Mouse (Mus musculus) heart, embryonic 14.5 days (tissue): ENCODE measurements at regions not wholly inside any gene's neighbourhood (a gene's known extent, or its start where the extent isn't known, plus 50 kb on each side); places are given as distances from the start of the nearest gene placed in this dataset.
A peak's percentile ranks its signal among the peaks of the same experiment; 100 is the strongest.

Source experiments
- ATAC-seq: fragments of 200-750 bp; cut with Nextera tagmentation; 2 replicates; pipeline ENCODE4 v1.8.0; 2017; ENCODE audit warnings: low read depth, moderate TSS enrichment; ENCODE audit not compliant: insufficient number of reproducible peaks, insufficient read depth, low FRiP score
- H3K27ac ChIP-seq, 2 experiments: fragments of 200-500 bp in 1 of 2; fragments of 300-500 bp in 1 of 2; sonication (generic) in 1 of 2; replicated peaks in 1 of 2; 2 replicates each; pipeline ENCODE4 v1.5.1; 2012 to 2014; ENCODE audit warnings: low read depth in 2 of 2, low read length in 2 of 2, control low read depth in 1 of 2, mild to moderate bottlenecking in 1 of 2, mixed read lengths in 1 of 2; ENCODE audit not compliant: control insufficient read depth in 1 of 2, insufficient read depth in 1 of 2
- H3K27me3 ChIP-seq: fragments of 300-500 bp; sonication (generic); 2 replicates; pipeline ENCODE4 v1.6.1; 2014; ENCODE audit warnings: mild to moderate bottlenecking, low read length, control low read depth; ENCODE audit not compliant: control insufficient read depth, insufficient read depth
- H3K36me3 ChIP-seq: fragments of 300-500 bp; sonication (generic); 2 replicates; pipeline ENCODE4 v1.6.1; 2014; ENCODE audit warnings: mild to moderate bottlenecking, control low read depth, low read length, mixed read lengths; ENCODE audit not compliant: control insufficient read depth, insufficient read depth
- H3K4me1 ChIP-seq, 2 experiments: fragments of 200-500 bp in 1 of 2; fragments of 300-500 bp in 1 of 2; sonication (generic) in 1 of 2; 2 replicates each; pipeline ENCODE4 v1.6.1; 2012 to 2014; ENCODE audit warnings: low read length in 2 of 2, control low read depth in 1 of 2, mixed read lengths in 1 of 2; ENCODE audit not compliant: control insufficient read depth in 2 of 2, insufficient read depth in 2 of 2
- H3K4me2 ChIP-seq: fragments of 300-500 bp; sonication (generic); 2 replicates; pipeline ENCODE4 v1.6.1; 2014; ENCODE audit warnings: mild to moderate bottlenecking, low read length
- H3K4me3 ChIP-seq, 2 experiments: fragments of 200-500 bp in 1 of 2; fragments of 300-500 bp in 1 of 2; sonication (generic) in 1 of 2; 2 replicates each; pipeline ENCODE4 v1.5.1; 2012 to 2014; ENCODE audit warnings: low read length in 2 of 2, mild to moderate bottlenecking in 2 of 2, control low read depth in 1 of 2, low read depth in 1 of 2, moderate library complexity in 1 of 2; ENCODE audit not compliant: control insufficient read depth in 1 of 2, insufficient read depth in 1 of 2
- H3K9ac ChIP-seq: fragments of 300-500 bp; sonication (generic); 2 replicates; pipeline ENCODE4 v1.6.1; 2014; ENCODE audit warnings: mild to moderate bottlenecking, low read length
- H3K9me3 ChIP-seq: fragments of 300-500 bp; sonication (generic); 2 replicates; pipeline ENCODE4 v1.6.1; 2016; ENCODE audit warnings: low read length, control low read depth; ENCODE audit not compliant: control insufficient read depth
- WGBS: fragments of 180-500 bp; shearing (Covaris S2); extraction: QIAGEN DNeasy Blood & Tissue Kit; methylation state at CpG from one replicate; pipeline ENCODE4 v1.1.7; 2014; 5-methylcytosine and 5-hydroxymethylcytosine counted together

DNA sequence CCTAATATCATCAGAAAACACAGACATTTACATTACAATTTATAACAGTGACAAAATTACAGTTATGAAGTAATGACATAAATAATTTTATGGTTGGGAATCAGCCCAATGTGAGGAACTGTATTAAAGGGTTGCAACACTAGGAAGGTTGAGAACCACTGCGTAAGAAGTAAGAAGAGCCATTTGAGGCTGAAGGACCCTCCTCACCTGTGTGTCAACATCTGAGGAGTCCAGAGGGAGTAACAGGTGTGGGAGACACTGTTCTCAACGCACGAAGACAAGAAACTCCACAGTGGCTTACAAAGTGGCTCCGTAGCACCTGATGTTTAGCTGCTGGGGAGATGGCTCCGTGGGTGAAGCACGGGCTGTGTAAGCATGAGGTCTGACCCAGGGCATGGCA, 88.5 kb upstream of the Ercc6l2 start:
- Histone ChIP-seq H3K36me3 (no peaks in the 10 kb centered on the region), H3K27ac (no peak overlapping the region), H3K27me3 (no peaks in the 10 kb centered on the region), H3K4me2 (no peak overlapping the region), H3K9me3 (no peaks in the 10 kb centered on the region), H3K4me3 (no peak overlapping the region), H3K4me1 (peaks cover 10 to 12% of the 10 kb centered on the region in 2 experiments; a peak in 3 of 4 replicates), H3K9ac (no peak overlapping the region)
- WGBS = 86% methylated on average over 6 of the region's 6 CpGs
- ATAC-seq = no peak

DNA sequence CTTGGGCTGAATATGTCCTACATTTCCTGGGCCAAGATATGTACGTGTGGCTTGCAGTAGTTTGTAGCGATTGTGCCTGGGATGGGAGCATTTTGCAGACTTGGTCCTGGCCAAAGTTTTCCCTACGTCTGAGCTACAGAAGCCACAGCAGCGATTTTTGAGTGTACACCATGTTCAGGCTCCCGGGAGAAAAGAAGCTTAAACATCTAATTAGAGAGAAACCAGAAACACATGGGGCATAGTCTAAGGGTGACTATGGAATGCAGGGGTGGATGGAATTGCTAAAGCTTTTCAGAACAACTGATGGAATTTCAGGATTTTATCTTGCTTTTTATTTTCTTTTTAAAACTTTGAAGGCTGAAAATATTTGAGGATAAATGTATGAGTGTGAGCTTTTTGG, 79.3 kb upstream of the Ercc6l2 start:
- Histone ChIP-seq H3K9me3 (no peaks in the 10 kb centered on the region), H3K4me2 (no peak overlapping the region), H3K27me3 (no peaks in the 10 kb centered on the region), H3K9ac (no peak overlapping the region), H3K4me1 (no peaks in the 10 kb centered on the region), H3K4me3 (no peak overlapping the region), H3K36me3 (no peaks in the 10 kb centered on the region), H3K27ac (no peak overlapping the region)
- no peak for ATAC-seq
- WGBS = 84% methylated on average over 5 of the region's 5 CpGs

- no peak overlapping the region for H3K4me3 ChIP-seq
- H3K4me2 ChIP-seq = no peak overlapping the region
- no peak overlapping the region for H3K27ac ChIP-seq
- H3K9ac ChIP-seq = no peak overlapping the region
- H3K4me1 ChIP-seq = no peaks in the 10 kb centered on the region
- H3K27me3 ChIP-seq = no peaks in the 10 kb centered on the region
- 73% methylated on average over 2 of the region's 2 CpGs for WGBS
- no peaks in the 10 kb centered on the region for H3K9me3 ChIP-seq
- H3K36me3 ChIP-seq = no peaks in the 10 kb centered on the region
- ATAC-seq = no peak
These were observed 73.2 kb upstream of the Ercc6l2 start for GRCm38 (mm10) chr13:63741879-63742278.

DNA sequence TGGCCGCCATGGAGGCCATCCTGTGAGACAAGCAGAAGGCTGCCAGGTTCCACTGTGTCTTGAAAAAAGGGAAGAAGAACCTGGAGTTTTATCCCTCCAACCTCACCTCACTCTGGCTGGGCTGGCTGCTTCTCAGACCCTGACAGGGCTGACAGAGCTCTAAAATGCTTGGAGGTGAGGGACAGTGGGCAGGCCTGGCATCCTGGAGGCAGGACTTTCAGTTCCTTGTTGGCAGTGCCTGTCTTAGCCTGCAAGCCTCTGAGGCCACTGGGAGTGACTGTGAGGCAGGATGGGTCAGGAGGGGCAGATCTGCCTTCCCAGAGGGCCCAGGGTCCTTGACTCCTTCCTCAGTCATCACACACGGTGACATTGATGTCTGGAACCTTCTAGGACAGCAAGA, 66.3 kb upstream of the Ercc6l2 start:
- Histone ChIP-seq H3K27ac (no peak overlapping the region), H3K27me3 (no peaks in the 10 kb centered on the region), H3K9ac (no peak overlapping the region), H3K4me1 (0 out of 4 replicates have a peak, but pooled peaks cover 0 to 2% of the 10 kb centered on the region in 2 experiments), H3K9me3 (peaks cover 3% of the 10 kb centered on the region; the same call in 1 of the 2 replicates), H3K4me3 (no peak overlapping the region), H3K36me3 (no peaks in the 10 kb centered on the region), H3K4me2 (no peak overlapping the region)
- 78% methylated on average over 2 of the region's 2 CpGs for WGBS
- no peak for ATAC-seq

GRCm38 (mm10) chr13:63749997-63750396, 65.0 kb upstream of the Ercc6l2 start:
- WGBS = 55% methylated on average over 4 of the region's 4 CpGs

GRCm38 (mm10) chr13:63751196-63751595, 63.8 kb upstream of the Ercc6l2 start:
- H3K36me3 ChIP-seq = no peaks in the 10 kb centered on the region
- no peak overlapping the region for H3K27ac ChIP-seq
- H3K4me1 ChIP-seq = 0 out of 4 replicates have a peak, but pooled peaks cover 0 to 2% of the 10 kb centered on the region in 2 experiments
- peaks cover 3% of the 10 kb centered on the region; the same call in 1 of the 2 replicates for H3K9me3 ChIP-seq
- H3K27me3 ChIP-seq = no peaks in the 10 kb centered on the region
- ATAC-seq = no peak
- H3K4me2 ChIP-seq = no peak overlapping the region
- no peak overlapping the region for H3K4me3 ChIP-seq
- no peak overlapping the region for H3K9ac ChIP-seq
- WGBS = 56% methylated on average over 2 of the region's 2 CpGs

More at GRCm38 (mm10) chr13:63749997-63750396, 65.0 kb upstream of the Ercc6l2 start:
- ATAC-seq = peak; percentile 59
- peaks cover 3% of the 10 kb centered on the region; the same call in 1 of the 2 replicates for H3K9me3 ChIP-seq
- H3K9ac ChIP-seq = no peak overlapping the region
- 0 out of 4 replicates have a peak, but pooled peaks cover 0 to 2% of the 10 kb centered on the region in 2 experiments for H3K4me1 ChIP-seq
- H3K27ac ChIP-seq = no peak overlapping the region; a peak in 1 of 4 replicates
- no peaks in the 10 kb centered on the region for H3K36me3 ChIP-seq
- no peak overlapping the region for H3K4me2 ChIP-seq
- H3K27me3 ChIP-seq = no peaks in the 10 kb centered on the region
- no peak overlapping the region for H3K4me3 ChIP-seq

- Histone ChIP-seq H3K27me3 (no peaks in the 10 kb centered on the region), H3K36me3 (no peaks in the 10 kb centered on the region), H3K27ac (no peak overlapping the region), H3K9me3 (0 out of 2 replicates have a peak, but pooled peaks cover under 1% of the 10 kb centered on the region), H3K4me3 (no peak overlapping the region), H3K4me1 (no peaks in the 10 kb centered on the region), H3K9ac (no peak overlapping the region), H3K4me2 (no peak overlapping the region)
- no peak for ATAC-seq
- WGBS = 63% methylated on average over 5 of the region's 5 CpGs
These were observed 58.0 kb upstream of the Ercc6l2 start for GRCm38 (mm10) chr13:63757061-63757460.

- H3K4me3 ChIP-seq = no peak overlapping the region
- no peaks in the 10 kb centered on the region for H3K36me3 ChIP-seq
- H3K9me3 ChIP-seq = no peaks in the 10 kb centered on the region
- ATAC-seq = no peak
- H3K4me1 ChIP-seq = no peaks in the 10 kb centered on the region
- H3K4me2 ChIP-seq = no peak overlapping the region
- H3K9ac ChIP-seq = no peak overlapping the region
- no peak overlapping the region for H3K27ac ChIP-seq
- no peaks in the 10 kb centered on the region for H3K27me3 ChIP-seq
These were observed 53.5 kb upstream of the Ercc6l2 start for GRCm38 (mm10) chr13:63761542-63761941.
